Mouse (Mus musculus) cerebellum, adult 2 months (tissue): ENCODE data around the gene Taf1b.

ENCODE experiments used
- CTCF ChIP-seq: fragments of 200-500 bp; IDR thresholded peaks from 2 replicates; pipeline ENCODE4 v1.5.1; 2011; ENCODE audit warnings: low read depth, mild to moderate bottlenecking, control low read depth, low read length, moderate library complexity, borderline replicate concordance; ENCODE audit not compliant: insufficient read depth
- POLR2A ChIP-seq: fragments of 200-500 bp; IDR thresholded peaks from 2 replicates; pipeline ENCODE4 v1.6.1; 2011; ENCODE audit warnings: low read length, control low read depth, borderline replicate concordance; ENCODE audit not compliant: insufficient read depth

- TF ChIP-seq CTCF: no peak
- TF ChIP-seq POLR2A: no peak
Observed at GRCm38 (mm10) chr12:24583653-24584052, 85.5 kb downstream of the Taf1b start.
